Mouse (Mus musculus) liver, embryonic 15.5 days (tissue): ENCODE data around the gene Peg10. TPM values are rescaled to one million over a fixed set of nuclear protein-coding genes. Genes with fewer than 3 reads are reported as not detected.

Experiments used
- polyA plus RNA-seq: library from polyadenylated mRNA; unstranded; fragments of >200 nt; fragmentation: Nextera tagmentation; extraction: Ambion mirVana; gene quantifications from 2 replicates; pipeline ENCODE4 v1.2.1, GENCODE M21; 2015

Gene Peg10
- polyA plus RNA-seq, 1 experiment from 2014 or later = 2.0 TPM

Other genes starting within 250 kb of the Peg10 start
- 46.2 and 47.4 TPM in 2 replicates for gene Col1a2, start 242.5 kb upstream of the Peg10 start, polyA plus RNA-seq
- 6.0 and 6.7 TPM in 2 replicates for gene Casd1, start 146.5 kb upstream of the Peg10 start, polyA plus RNA-seq
- gene Sgce, start 99 bp upstream of the Peg10 start, polyA plus RNA-seq = 19.6 and 20.8 TPM in 2 replicates
- gene Ppp1r9a, start 155.6 kb downstream of the Peg10 start, polyA plus RNA-seq = 3.0 and 3.5 TPM in 2 replicates